Mouse (Mus musculus) bone marrow, adult 2 months (tissue): ENCODE data around the gene Scn2a.

ENCODE experiments used
- CTCF ChIP-seq: fragments of 200-500 bp; IDR thresholded peaks from 2 replicates; pipeline ENCODE4 v1.5.1; 2011; ENCODE audit warnings: low read length, control low read depth; ENCODE audit not compliant: control insufficient read depth, insufficient read depth
- POLR2A ChIP-seq: fragments of 200-500 bp; IDR thresholded peaks from 2 replicates; pipeline ENCODE4 v1.6.1; 2011; ENCODE audit warnings: low read depth, mild to moderate bottlenecking, control low read depth, low read length, borderline replicate concordance; ENCODE audit not compliant: control insufficient read depth

- TF ChIP-seq POLR2A = no peak
- no peak for TF ChIP-seq CTCF
Observed at GRCm38 (mm10) chr2:65621838-65622237, 1.3 kb downstream of the Scn2a start.
